Mouse (Mus musculus) CH12.LX (cell line): ENCODE results near the gene Tspan4. TPM values are rescaled to one million over a fixed set of nuclear protein-coding genes. Genes with fewer than 3 reads are reported as not detected.

Source experiments
- DNase-seq: peaks from one replicate; pipeline ENCODE4 v3.0.0-alpha.2; 2013; ENCODE audit errors: extremely low read depth
- H3K27ac ChIP-seq: 2 replicates; pipeline ENCODE4 v1.5.1; 2012; ENCODE audit warnings: low read depth, mild to moderate bottlenecking, control low read depth, moderate library complexity; ENCODE audit not compliant: insufficient read depth
- H3K27me3 ChIP-seq: replicated peaks from 2 replicates; pipeline ENCODE3; 2012; ENCODE audit warnings: inconsistent platforms
- H3K36me3 ChIP-seq, 2 experiments: replicated peaks in 1 of 2; 2 replicates each; pipeline versions ENCODE3 to v1.6.1; 2012; ENCODE audit warnings: inconsistent platforms in 1 of 2, low read length in 1 of 2, mild to moderate bottlenecking in 1 of 2, mixed read lengths in 1 of 2, moderate library complexity in 1 of 2; ENCODE audit not compliant: control insufficient read depth in 1 of 2, insufficient read depth in 1 of 2
- H3K4me1 ChIP-seq, 2 experiments: 2 replicates each; pipeline ENCODE4 v1.6.1; 2012; ENCODE audit warnings: inconsistent platforms in 1 of 2, moderate library complexity in 1 of 2; ENCODE audit not compliant: insufficient read depth in 2 of 2, control insufficient read depth in 1 of 2
- H3K4me2 ChIP-seq: 2 replicates; pipeline ENCODE4 v1.6.1; 2012; ENCODE audit warnings: low read depth, mild to moderate bottlenecking, control low read depth; ENCODE audit not compliant: poor library complexity, insufficient read depth, severe bottlenecking
- H3K4me3 ChIP-seq, 3 experiments: fragments of 150-350 bp in 1 of 3; sonication (generic) in 1 of 3; replicated peaks in 1 of 3; 2 replicates each; pipeline versions ENCODE3 to v1.5.1; 2011 to 2012; ENCODE audit warnings: low read depth in 2 of 3, low read length in 2 of 3, mild to moderate bottlenecking in 2 of 3, moderate library complexity in 2 of 3, control low read depth in 1 of 3, improper control_type of control experiment in 1 of 3, inconsistent platforms in 1 of 3, mixed read lengths in 1 of 3; ENCODE audit not compliant: poor library complexity in 1 of 3
- H3K79me2 ChIP-seq: replicated peaks from 2 replicates; pipeline ENCODE4 v1.6.1; 2012; ENCODE audit warnings: mild to moderate bottlenecking, moderate library complexity; ENCODE audit not compliant: control insufficient read depth, poor library complexity, insufficient read depth, severe bottlenecking; ENCODE audit errors: extremely low read depth
- H3K9ac ChIP-seq: 2 replicates; pipeline ENCODE4 v1.6.1; 2012; ENCODE audit warnings: low read depth, mild to moderate bottlenecking, control low read depth, moderate library complexity; ENCODE audit not compliant: insufficient read depth
- H3K9me3 ChIP-seq: replicated peaks from 2 replicates; pipeline ENCODE3; 2012; ENCODE audit warnings: low read length, inconsistent platforms, mixed read lengths
- CTCF ChIP-seq, 2 experiments: IDR thresholded peaks in 1 of 2; conservative IDR thresholded peaks in 1 of 2; 2 replicates each; pipeline ENCODE4 v1.5.1; 2011 to 2012; ENCODE audit warnings: low read depth in 2 of 2, low read length in 2 of 2, improper control_type of control experiment in 1 of 2, inconsistent platforms in 1 of 2, mild to moderate bottlenecking in 1 of 2, moderate library complexity in 1 of 2
- EP300 ChIP-seq: IDR thresholded peaks from 2 replicates; pipeline ENCODE4 v1.6.1; 2011; ENCODE audit warnings: low read length, improper control_type of control experiment
- KAT2A ChIP-seq: IDR thresholded peaks from 2 replicates; pipeline ENCODE4 v1.6.1; 2012; ENCODE audit warnings: low read length, improper control_type of control experiment, inconsistent platforms; ENCODE audit not compliant: insufficient replicate concordance
- MAFK ChIP-seq: IDR thresholded peaks from 2 replicates; pipeline ENCODE4 v1.6.1; 2011; ENCODE audit warnings: low read length, improper control_type of control experiment; ENCODE audit not compliant: insufficient replicate concordance
- MAX ChIP-seq: IDR thresholded peaks from 2 replicates; pipeline ENCODE4 v1.6.1; 2011; ENCODE audit warnings: low read length, improper control_type of control experiment
- POLR2A ChIP-seq: IDR thresholded peaks from 2 replicates; pipeline ENCODE4 v1.6.1; 2011; ENCODE audit warnings: low read depth, mild to moderate bottlenecking, improper control_type of control experiment, low read length
- dilution Hi-C: fragments of 300-500 bp; cut with MboI; formaldehyde crosslinking; loops from 2 replicates; pipeline ENCODE4 v1.14.3; 2020; ENCODE audit warnings: low sequenced_read_pairs; ENCODE audit not compliant: extremely low pct_unique_long_range_greater_than_20kb, extremely low pct_ligation_motif_present
- in situ Hi-C: fragments of 300-500 bp; cut with MboI; formaldehyde crosslinking; loops from 3 replicates; pipeline ENCODE4 v1.14.3; 2019; ENCODE audit warnings: low sequenced_read_pairs, low pct_ligation_motif_present, low pct_unique_long_range_greater_than_20kb, mixed read lengths
- polyA plus RNA-seq: library from polyadenylated mRNA; unstranded; fragments of >175 nt; gene quantifications from 2 replicates; pipeline ENCODE4 v1.2.1, GENCODE M21; 2012; ENCODE audit warnings: low read depth; ENCODE audit not compliant: insufficient read length
- total RNA-seq, 2 experiments: library from RNA; depleted of rRNA; stranded (reverse); fragments of 300-350 nt in 1 of 2; fragments of >200 nt in 1 of 2; gene quantifications; 2 replicates each; pipeline ENCODE4 v1.2.3; 2012 to 2014

The Tspan4 gene
- total and polyA plus RNA-seq, 3 experiments, result 21.2 to 28.9 (median 28.4) TPM

- H3K27ac ChIP-seq, result no peak overlapping the region
- dilution Hi-C loops (no loop called here), in situ Hi-C loops (no loop called here)
- no peak for DNase-seq
- peaks cover 26 to 59% of the 10 kb centered on the region in 2 experiments for H3K36me3 ChIP-seq
- H3K4me3 ChIP-seq, result no peak overlapping the region
- no peak overlapping the region for H3K9ac ChIP-seq
- no peaks in the 10 kb centered on the region for H3K27me3 ChIP-seq
- H3K9me3 ChIP-seq, result no peaks in the 10 kb centered on the region
- no peak overlapping the region for H3K4me2 ChIP-seq
- no peaks in the 10 kb centered on the region for H3K79me2 ChIP-seq
- H3K4me1 ChIP-seq, result peaks cover 2 to 11% of the 10 kb centered on the region in 2 experiments; a peak in 1 of 4 replicates
- TF ChIP-seq POLR2A, result no peak
- TF ChIP-seq MAFK, result peak; percentile 24; the same call in 1 of the 2 replicates
- TF ChIP-seq, all 38 proteins: peak for 1
These were observed 26.9 kb downstream of the Tspan4 start for GRCm38 (mm10) chr7:141501820-141502555.

- H3K4me2 ChIP-seq, result no peak overlapping the region
- peaks cover 2 to 15% of the 10 kb centered on the region in 2 experiments; a peak in 2 of 4 replicates for H3K4me1 ChIP-seq
- peaks cover 23 to 54% of the 10 kb centered on the region in 2 experiments for H3K36me3 ChIP-seq
- in situ Hi-C loops, result no loop called here
- no peak overlapping the region for H3K4me3 ChIP-seq
- H3K9ac ChIP-seq, result no peak overlapping the region
- no peak for DNase-seq
- no peak for TF ChIP-seq CTCF (conservative IDR thresholded peaks at IDR 0.05 in 1 of 2, IDR thresholded peaks at IDR 0.05 in 1 of 2; ENCODE audit: low read depth in 2 of 2, low read length in 2 of 2)
- TF ChIP-seq, all 38 proteins: peak for 0
- H3K79me2 ChIP-seq, result no peaks in the 10 kb centered on the region
- no peaks in the 10 kb centered on the region for H3K27me3 ChIP-seq
- H3K27ac ChIP-seq, result no peak overlapping the region
- no peaks in the 10 kb centered on the region for H3K9me3 ChIP-seq
- dilution Hi-C loops, result no loop called here
These were observed 27.5 kb downstream of the Tspan4 start for GRCm38 (mm10) chr7:141502556-141502905.

GRCm38 (mm10) chr7:141506278-141506677, 31.2 kb downstream of the Tspan4 start:
- peaks cover 2 to 25% of the 10 kb centered on the region in 2 experiments; a peak in 2 of 4 replicates for H3K4me1 ChIP-seq
- H3K27ac ChIP-seq, result no peak overlapping the region
- no peaks in the 10 kb centered on the region for H3K9me3 ChIP-seq
- no peak overlapping the region for H3K4me3 ChIP-seq
- DNase-seq, result no peak
- in situ Hi-C loops (no loop called here), dilution Hi-C loops (no loop called here)
- H3K36me3 ChIP-seq, result peaks cover 26 to 57% of the 10 kb centered on the region in 2 experiments
- H3K27me3 ChIP-seq, result no peaks in the 10 kb centered on the region
- H3K4me2 ChIP-seq, result no peak overlapping the region
- TF ChIP-seq MAX (no peak), EP300 (no peak), MAFK (no peak), KAT2A (no peak)
- TF ChIP-seq, all 38 proteins: peak for 0
- Histone ChIP-seq H3K79me2 (no peaks in the 10 kb centered on the region), H3K9ac (no peak overlapping the region)
